Mouse (Mus musculus) intestine, postnatal 0 days (tissue): ENCODE results near the gene Hecw2. TPM values are rescaled to one million over a fixed set of nuclear protein-coding genes. Genes with fewer than 3 reads are reported as not detected.

Experiments used
- ATAC-seq: fragments of 200-750 bp; cut with Nextera tagmentation; 2 replicates; pipeline ENCODE4 v1.8.0; 2017; ENCODE audit warnings: mild to moderate bottlenecking, moderate TSS enrichment, moderate library complexity
- H3K27ac ChIP-seq: fragments of 300-500 bp; sonication (generic); 2 replicates; pipeline ENCODE4 v1.5.1; 2014; ENCODE audit warnings: mild to moderate bottlenecking, low read depth, low read length, moderate library complexity
- H3K27me3 ChIP-seq: fragments of 300-500 bp; sonication (generic); replicated peaks from 2 replicates; pipeline ENCODE4 v1.6.1; 2014; ENCODE audit warnings: low read length, mixed read lengths; ENCODE audit not compliant: control insufficient read depth, insufficient read depth
- H3K36me3 ChIP-seq: fragments of 300-500 bp; sonication (generic); 2 replicates; pipeline ENCODE4 v1.6.1; 2014; ENCODE audit warnings: mild to moderate bottlenecking, moderate library complexity; ENCODE audit not compliant: control insufficient read depth, insufficient read depth
- H3K4me1 ChIP-seq: fragments of 300-500 bp; sonication (generic); replicated peaks from 2 replicates; pipeline ENCODE4 v1.6.1; 2014; ENCODE audit warnings: antibody characterized with exemption, low read length, mixed read lengths; ENCODE audit not compliant: control insufficient read depth, insufficient read depth
- H3K4me2 ChIP-seq: fragments of 300-500 bp; sonication (generic); replicated peaks from 2 replicates; pipeline ENCODE4 v1.6.1; 2014; ENCODE audit warnings: low read depth, mild to moderate bottlenecking, moderate library complexity
- H3K4me3 ChIP-seq: fragments of 300-500 bp; sonication (generic); 2 replicates; pipeline ENCODE4 v1.5.1; 2014; ENCODE audit warnings: low read depth, low read length
- H3K9ac ChIP-seq: fragments of 300-500 bp; sonication (generic); 2 replicates; pipeline ENCODE4 v1.6.1; 2014; ENCODE audit warnings: mild to moderate bottlenecking, low read depth, low read length
- H3K9me3 ChIP-seq: fragments of 300-500 bp; sonication (generic); 2 replicates; pipeline ENCODE4 v1.6.1; 2016; ENCODE audit warnings: mixed run types; ENCODE audit not compliant: control insufficient read depth
- CTCF ChIP-seq: sonication (generic); IDR thresholded peaks from 2 replicates; pipeline ENCODE4 v1.5.1; 2016; ENCODE audit warnings: low read depth, mild to moderate bottlenecking, control low read depth, antibody characterized with exemption, moderate library complexity
- WGBS: fragments of 180-500 bp; shearing (Covaris S2); extraction: QIAGEN DNeasy Blood & Tissue Kit; methylation state at CpG from one replicate; pipeline ENCODE4 v1.1.7; 2014; 5-methylcytosine and 5-hydroxymethylcytosine counted together
- polyA plus RNA-seq: library from polyadenylated mRNA; unstranded; fragments of >200 nt; fragmentation: Nextera tagmentation; extraction: Ambion mirVana; gene quantifications from 2 replicates; pipeline ENCODE4 v1.2.1, GENCODE M21; 2015

Hecw2 gene
- polyA plus RNA-seq, 1 experiment from 2014 or later = 0.69 TPM

DNA sequence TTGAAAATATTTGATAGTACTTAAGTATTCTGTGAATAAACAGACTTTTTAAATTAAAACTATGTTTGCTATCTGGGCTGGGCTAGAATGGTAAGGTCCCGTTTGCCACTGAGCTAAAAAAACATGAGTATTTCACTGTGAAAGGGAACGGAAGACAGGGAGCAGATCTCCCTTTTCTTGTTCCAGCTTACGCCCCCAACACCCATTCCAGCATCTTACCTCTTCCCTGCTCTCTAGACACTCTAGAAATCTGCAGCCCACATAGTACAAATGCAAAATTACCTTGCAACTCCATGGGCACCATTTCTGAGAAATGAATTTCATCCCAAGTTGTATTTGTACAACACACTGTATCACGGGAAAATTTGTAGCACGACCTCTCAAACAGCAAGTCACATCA, 49.9 kb downstream of the Hecw2 start:
- WGBS = 86% methylated on average over 5 of the region's 5 CpGs
- H3K9ac ChIP-seq = no peak overlapping the region
- no peaks in the 10 kb centered on the region for H3K4me1 ChIP-seq
- no peaks in the 10 kb centered on the region for H3K36me3 ChIP-seq
- no peak overlapping the region for H3K4me3 ChIP-seq
- H3K27ac ChIP-seq = no peak overlapping the region
- H3K27me3 ChIP-seq = no peaks in the 10 kb centered on the region
- no peak overlapping the region for H3K4me2 ChIP-seq
- no peaks in the 10 kb centered on the region for H3K9me3 ChIP-seq
- no peak for TF ChIP-seq CTCF
- no peak for ATAC-seq

DNA sequence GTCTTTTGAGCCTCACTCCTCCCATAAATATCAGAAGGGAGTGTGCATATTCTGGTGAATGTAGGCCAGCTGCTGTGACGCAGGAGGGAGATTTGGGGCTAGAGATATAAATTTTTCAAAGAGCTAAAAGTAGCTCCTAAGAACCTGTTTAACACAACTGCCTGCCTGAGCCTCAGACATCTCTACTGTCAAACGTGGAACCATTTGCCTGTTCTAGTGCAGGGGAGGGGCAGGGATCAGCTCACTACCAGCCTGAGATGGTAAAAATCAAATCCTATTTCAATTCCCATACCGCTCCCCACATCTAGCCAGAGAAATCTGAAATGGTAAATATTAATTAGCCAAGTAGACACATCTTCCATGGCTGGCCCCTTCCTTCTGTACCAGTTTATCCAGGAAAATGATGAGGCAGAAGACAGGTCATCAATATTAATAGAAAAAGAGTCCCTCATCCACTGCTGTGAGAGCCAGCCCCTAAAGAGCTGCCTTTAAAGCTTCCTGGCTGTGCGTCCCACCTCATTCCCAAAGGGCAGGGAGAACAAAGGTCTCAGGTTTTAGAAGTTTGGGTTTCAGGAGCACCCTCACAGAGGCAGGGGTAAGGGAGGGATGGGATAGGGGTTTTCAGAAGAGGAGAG, 61.0 kb downstream of the Hecw2 start:
- 67% methylated on average over 4 of the region's 4 CpGs for WGBS
- Histone ChIP-seq H3K36me3 (no peaks in the 10 kb centered on the region), H3K4me1 (no peaks in the 10 kb centered on the region), H3K9me3 (no peaks in the 10 kb centered on the region), H3K4me3 (no peak overlapping the region), H3K27ac (no peak overlapping the region), H3K27me3 (no peaks in the 10 kb centered on the region), H3K9ac (no peak overlapping the region), H3K4me2 (no peak overlapping the region)
- ATAC-seq = no peak
- TF ChIP-seq CTCF = no peak

GRCm38 (mm10) chr1:54128714-54129431, 66.1 kb downstream of the Hecw2 start:
- H3K9me3 ChIP-seq = no peaks in the 10 kb centered on the region
- H3K27me3 ChIP-seq = no peaks in the 10 kb centered on the region
- H3K9ac ChIP-seq = no peak overlapping the region
- no peaks in the 10 kb centered on the region for H3K36me3 ChIP-seq
- WGBS = 69% methylated on average over 5 of the region's 5 CpGs
- H3K4me3 ChIP-seq = no peak overlapping the region
- no peak overlapping the region for H3K27ac ChIP-seq
- H3K4me2 ChIP-seq = no peak overlapping the region
- no peaks in the 10 kb centered on the region for H3K4me1 ChIP-seq
- TF ChIP-seq CTCF = no peak
- ATAC-seq = no peak

DNA sequence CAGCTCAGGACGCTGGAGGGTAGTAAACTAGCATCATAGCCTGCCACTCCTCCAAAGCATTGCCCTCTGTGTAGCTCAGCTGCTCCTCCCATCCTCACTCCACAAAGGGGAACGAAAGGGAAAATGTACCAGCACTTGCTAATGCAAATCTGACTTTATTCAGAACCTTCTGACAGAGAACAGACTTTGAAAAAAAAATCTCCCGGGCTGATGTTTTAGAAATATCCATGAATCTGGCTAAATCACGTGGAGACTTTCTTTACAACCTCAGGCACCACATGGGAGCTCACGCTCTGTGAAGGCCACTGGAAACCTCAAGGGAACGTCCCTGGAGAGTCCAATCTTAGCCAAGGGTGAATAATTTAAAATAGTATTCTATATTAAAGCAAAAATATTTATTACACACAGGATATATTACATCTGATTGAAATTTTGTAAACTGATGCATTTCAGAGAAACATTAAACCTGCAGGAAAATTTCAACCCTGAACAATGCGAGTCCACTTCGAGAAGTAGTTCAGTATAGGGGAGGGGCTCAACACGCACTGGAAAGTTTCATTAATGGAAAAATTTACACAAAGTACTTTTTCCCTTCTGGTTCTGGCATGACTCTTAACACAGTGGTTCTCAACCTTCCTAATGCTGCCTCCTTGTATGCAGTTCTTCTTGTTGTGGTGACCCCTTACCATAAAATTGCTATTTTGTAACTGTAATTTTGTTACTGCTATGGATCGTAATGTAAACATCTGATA, 67.8 kb downstream of the Hecw2 start:
- H3K4me2 ChIP-seq = no peak overlapping the region
- WGBS = 73% methylated on average over 10 of the region's 10 CpGs

GRCm38 (mm10) chr1:54122551-54122950, 72.4 kb downstream of the Hecw2 start:
- Histone ChIP-seq H3K4me1 (no peaks in the 10 kb centered on the region), H3K27me3 (no peaks in the 10 kb centered on the region), H3K9ac (no peak overlapping the region), H3K4me2 (no peak overlapping the region), H3K27ac (no peak overlapping the region), H3K4me3 (no peak overlapping the region), H3K36me3 (no peaks in the 10 kb centered on the region), H3K9me3 (no peaks in the 10 kb centered on the region)
- ATAC-seq = no peak
- TF ChIP-seq CTCF = no peak
- 84% methylated on average over 2 of the region's 2 CpGs for WGBS

More for the DNA sequence above, 67.8 kb downstream of the Hecw2 start:
- TF ChIP-seq CTCF = no peak
- no peaks in the 10 kb centered on the region for H3K4me1 ChIP-seq
- ATAC-seq = no peak
- H3K27me3 ChIP-seq = no peaks in the 10 kb centered on the region
- no peak overlapping the region for H3K27ac ChIP-seq
- no peaks in the 10 kb centered on the region for H3K9me3 ChIP-seq
- H3K9ac ChIP-seq = no peak overlapping the region
- H3K4me3 ChIP-seq = no peak overlapping the region
- no peaks in the 10 kb centered on the region for H3K36me3 ChIP-seq

- H3K4me2 ChIP-seq = no peak overlapping the region
- no peaks in the 10 kb centered on the region for H3K9me3 ChIP-seq
- no peak overlapping the region for H3K4me3 ChIP-seq
- no peak for ATAC-seq
- TF ChIP-seq CTCF = no peak
- H3K36me3 ChIP-seq = no peaks in the 10 kb centered on the region
- no peaks in the 10 kb centered on the region for H3K4me1 ChIP-seq
- H3K9ac ChIP-seq = no peak overlapping the region
- 91% methylated on average over 5 of the region's 5 CpGs for WGBS
- H3K27ac ChIP-seq = no peak overlapping the region
- H3K27me3 ChIP-seq = no peaks in the 10 kb centered on the region
These were observed 73.8 kb downstream of the Hecw2 start for GRCm38 (mm10) chr1:54121071-54121730.
